Comparison of ENCODE assay signal across 18 mouse cellular contexts in genomic region chr1:43066573-43066972, GRCm38 (mm10).
"Had no signal": no experiment of that assay in that cellular context is flagged by ENCODE, and none has a peak within 500 bp of the region (broad histone marks: within the 10 kb centered on the region; RNA-seq: fewer than 3 reads in every experiment).

No protein-coding gene starts in this region.

- H3K36me3 ChIP-seq: intestine, embryonic 15.5 days had no signal

- ATAC-seq: inflammation-experienced regulatory T-cells, adult 6 months; intestine, postnatal 0 days had no signal

- H3K9me3 ChIP-seq: heart, embryonic 10.5 days; heart, embryonic 12.5 days; heart, embryonic 13.5 days; heart, embryonic 15.5 days; hindbrain, embryonic 10.5 days; hindbrain, embryonic 12.5 days; hindbrain, embryonic 13.5 days; hindbrain, embryonic 15.5 days; intestine, embryonic 15.5 days; kidney, embryonic 15.5 days had no signal

- H3K27ac ChIP-seq: heart, adult 2 months; heart, embryonic 10.5 days; heart, embryonic 13.5 days; heart, embryonic 15.5 days; hindbrain, embryonic 10.5 days; hindbrain, embryonic 12.5 days; hindbrain, embryonic 13.5 days; hindbrain, embryonic 14.5 days; hindbrain, embryonic 15.5 days; hindbrain, postnatal 0 days; intestine, embryonic 15.5 days; kidney, embryonic 15.5 days; kidney, postnatal 0 days; layer of hippocampus, adult 2 months had no signal

- H3K4me2 ChIP-seq: heart, embryonic 11.5 days; heart, embryonic 12.5 days; heart, embryonic 13.5 days; heart, embryonic 15.5 days; hindbrain, embryonic 12.5 days; hindbrain, embryonic 13.5 days; hindbrain, embryonic 14.5 days; hindbrain, embryonic 15.5 days; intestine, embryonic 15.5 days; kidney, embryonic 15.5 days had no signal

- H3K27me3 ChIP-seq: heart, embryonic 12.5 days; heart, embryonic 13.5 days; heart, embryonic 15.5 days; hindbrain, embryonic 12.5 days; hindbrain, embryonic 13.5 days; hindbrain, embryonic 15.5 days; intestine, embryonic 15.5 days; kidney, embryonic 15.5 days had no signal

- H3K4me3 ChIP-seq: heart, adult 2 months; heart, embryonic 10.5 days; heart, embryonic 12.5 days; heart, embryonic 13.5 days; heart, embryonic 15.5 days; hindbrain, embryonic 10.5 days; hindbrain, embryonic 12.5 days; hindbrain, embryonic 13.5 days; hindbrain, embryonic 15.5 days; intestine, embryonic 15.5 days; kidney, embryonic 15.5 days; layer of hippocampus, adult 2 months had no signal

- H3K4me1 ChIP-seq: heart, embryonic 10.5 days; heart, embryonic 12.5 days; heart, embryonic 13.5 days; heart, embryonic 15.5 days; hindbrain, embryonic 10.5 days; hindbrain, embryonic 13.5 days; hindbrain, embryonic 15.5 days; intestine, embryonic 15.5 days; kidney, embryonic 15.5 days had no signal

- H3K9ac ChIP-seq: heart, embryonic 12.5 days; heart, embryonic 13.5 days; heart, embryonic 15.5 days; hindbrain, embryonic 12.5 days; hindbrain, embryonic 13.5 days; hindbrain, embryonic 14.5 days; hindbrain, embryonic 15.5 days; intestine, embryonic 15.5 days; kidney, embryonic 15.5 days had no signal
